Mouse (Mus musculus) fat pad, adult 2 months (tissue): ENCODE data around the gene Eaf2.

ENCODE experiments used
- DNase-seq: peaks from one replicate; pipeline ENCODE4 v3.0.0-alpha.2; 2011; ENCODE audit warnings: low read depth, low spot score; ENCODE audit errors: extremely low read depth

The Eaf2 gene

GRCm38 (mm10) chr16:36874583-36875275 is at the start of gene Eaf2, which contains the start of gene Golgb1:
TSS of gene Eaf2 (minus strand) at chr16:36875003.
TSS of gene Golgb1 (plus strand) at chr16:36875140.
- peak; percentile 100 for DNase-seq

- no peak for DNase-seq
Observed at GRCm38 (mm10) chr16:36924312-36924711, 49.5 kb upstream of the Eaf2 start.

GRCm38 (mm10) chr16:36921980-36922379 is 47.2 kb upstream of the Eaf2 start:
- DNase-seq = no peak

GRCm38 (mm10) chr16:36921067-36921613 is 46.3 kb upstream of the Eaf2 start:
- DNase-seq = no peak

- DNase-seq = no peak
Observed at GRCm38 (mm10) chr16:36920410-36920809, 45.6 kb upstream of the Eaf2 start.

- DNase-seq = no peak
Observed at GRCm38 (mm10) chr16:36918505-36918904, 43.7 kb upstream of the Eaf2 start.

GRCm38 (mm10) chr16:36914195-36914594 is 39.4 kb upstream of the Eaf2 start:
- no peak for DNase-seq

- no peak for DNase-seq
Observed at GRCm38 (mm10) chr16:36912311-36912710, 37.5 kb upstream of the Eaf2 start.

- DNase-seq = no peak
Observed at GRCm38 (mm10) chr16:36911909-36912308, 37.1 kb upstream of the Eaf2 start.

- no peak for DNase-seq
Observed at GRCm38 (mm10) chr16:36903156-36903555, 28.4 kb upstream of the Eaf2 start.

- DNase-seq = no peak
Observed at GRCm38 (mm10) chr16:36896712-36897111, 21.9 kb upstream of the Eaf2 start.

- DNase-seq = no peak
Observed at GRCm38 (mm10) chr16:36893317-36893716, 18.5 kb upstream of the Eaf2 start.

- DNase-seq = no peak
Observed at GRCm38 (mm10) chr16:36891415-36891814, 16.6 kb upstream of the Eaf2 start.

- no peak for DNase-seq
Observed at GRCm38 (mm10) chr16:36890559-36890958, 15.8 kb upstream of the Eaf2 start.

GRCm38 (mm10) chr16:36887546-36887945 is 12.7 kb upstream of the Eaf2 start:
- DNase-seq = no peak

GRCm38 (mm10) chr16:36885912-36886311 is 11.1 kb upstream of the Eaf2 start:
- DNase-seq = no peak

- no peak for DNase-seq
Observed at GRCm38 (mm10) chr16:36884881-36885280, 10.1 kb upstream of the Eaf2 start.

- DNase-seq = no peak
Observed at GRCm38 (mm10) chr16:36882737-36883343, 8.0 kb upstream of the Eaf2 start.

GRCm38 (mm10) chr16:36877316-36877715 is 2.5 kb upstream of the Eaf2 start:
- no peak for DNase-seq

- DNase-seq = no peak
Observed at GRCm38 (mm10) chr16:36875276-36875851, 561 bp upstream of the Eaf2 start.

GRCm38 (mm10) chr16:36869442-36869841 is 5.4 kb downstream of the Eaf2 start:
- DNase-seq = no peak

- DNase-seq = no peak
Observed at GRCm38 (mm10) chr16:36863585-36863984, 11.2 kb downstream of the Eaf2 start.
